Mouse (Mus musculus) forebrain, embryonic 15.5 days (tissue): Measurements from ENCODE around the gene Ston1. TPM values are rescaled to one million over a fixed set of nuclear protein-coding genes. Genes with fewer than 3 reads are reported as not detected.

Experiments
- ATAC-seq: fragments of 200-750 bp; cut with Nextera tagmentation; replicated peaks from 2 replicates; pipeline ENCODE4 v1.8.0; 2017; ENCODE audit warnings: mild to moderate bottlenecking, moderate TSS enrichment, moderate library complexity
- H3K27ac ChIP-seq: fragments of 300-500 bp; sonication (generic); replicated peaks from 2 replicates; pipeline ENCODE4 v1.5.1; 2015; ENCODE audit warnings: mild to moderate bottlenecking, inconsistent platforms
- H3K27me3 ChIP-seq: fragments of 300-500 bp; sonication (generic); 2 replicates; pipeline ENCODE4 v1.6.1; 2015; ENCODE audit warnings: inconsistent platforms
- H3K36me3 ChIP-seq: fragments of 300-500 bp; sonication (generic); 2 replicates; pipeline ENCODE4 v1.6.1; 2015; ENCODE audit warnings: mild to moderate bottlenecking, inconsistent platforms
- H3K4me1 ChIP-seq: fragments of 300-500 bp; sonication (generic); 2 replicates; pipeline ENCODE4 v1.6.1; 2015; ENCODE audit warnings: inconsistent platforms
- H3K4me2 ChIP-seq: fragments of 300-500 bp; sonication (generic); replicated peaks from 2 replicates; pipeline ENCODE4 v1.6.1; 2015; ENCODE audit warnings: mild to moderate bottlenecking, inconsistent platforms
- H3K4me3 ChIP-seq: fragments of 300-500 bp; sonication (generic); 2 replicates; pipeline ENCODE4 v1.5.1; 2015; ENCODE audit warnings: mild to moderate bottlenecking, inconsistent platforms
- H3K9ac ChIP-seq: fragments of 300-500 bp; sonication (generic); replicated peaks from 2 replicates; pipeline ENCODE4 v1.6.1; 2015; ENCODE audit warnings: mild to moderate bottlenecking, inconsistent platforms
- H3K9me3 ChIP-seq: fragments of 300-500 bp; sonication (generic); 2 replicates; pipeline ENCODE4 v1.6.1; 2016; ENCODE audit warnings: inconsistent platforms
- WGBS: fragments of 180-500 bp; shearing (Covaris S2); methylation state at CpG from one replicate; pipeline ENCODE4 v1.1.7; 2015; ENCODE audit warnings: mixed read lengths; 5-methylcytosine and 5-hydroxymethylcytosine counted together
- polyA plus RNA-seq: library from polyadenylated mRNA; unstranded; fragments of >200 nt; fragmentation: Nextera tagmentation; extraction: Ambion mirVana; gene quantifications from 2 replicates; pipeline ENCODE4 v1.2.1, GENCODE M21; 2015

The Ston1 gene
- polyA plus RNA-seq, 1 experiment from 2014 or later: 1.9 TPM

- Histone ChIP-seq H3K9ac (no peak overlapping the region), H3K4me1 (peaks cover 16% of the 10 kb centered on the region), H3K4me3 (no peak overlapping the region), H3K9me3 (no peaks in the 10 kb centered on the region), H3K27ac (no peak overlapping the region), H3K4me2 (no peak overlapping the region), H3K27me3 (no peaks in the 10 kb centered on the region), H3K36me3 (no peaks in the 10 kb centered on the region)
- 73% methylated on average over 4 of the region's 4 CpGs for WGBS
- ATAC-seq: no peak
These were observed 1.4 kb upstream of the Ston1 start for GRCm38 (mm10) chr17:88596068-88596467.

GRCm38 (mm10) chr17:88596544-88597221, 801 bp upstream of the Ston1 start:
- Histone ChIP-seq H3K27me3 (no peaks in the 10 kb centered on the region), H3K4me1 (peaks cover 16% of the 10 kb centered on the region), H3K9ac (peak overlapping the region; percentile 59), H3K27ac (peak overlapping the region; percentile 74), H3K36me3 (no peaks in the 10 kb centered on the region), H3K4me3 (peak overlapping the region; percentile 58), H3K4me2 (peak overlapping the region; percentile 89), H3K9me3 (no peaks in the 10 kb centered on the region)
- WGBS: 29% methylated on average over 16 of the region's 16 CpGs
- peak; percentile 88; the same call in 1 of the 2 replicates for ATAC-seq

- no peaks in the 10 kb centered on the region for H3K36me3 ChIP-seq
- no peaks in the 10 kb centered on the region for H3K9me3 ChIP-seq
- no peaks in the 10 kb centered on the region for H3K27me3 ChIP-seq
- ATAC-seq: no peak
- peaks cover 16% of the 10 kb centered on the region for H3K4me1 ChIP-seq
- no peak overlapping the region; the same call in 1 of the 2 replicates for H3K27ac ChIP-seq
- peak overlapping the region; percentile 59 for H3K9ac ChIP-seq
- 10% methylated on average over 5 of the region's 5 CpGs for WGBS
- H3K4me3 ChIP-seq: peak overlapping the region; percentile 58
- H3K4me2 ChIP-seq: peak overlapping the region; percentile 89
These were observed 554 bp downstream of the Ston1 start for GRCm38 (mm10) chr17:88598056-88598420.

- Histone ChIP-seq H3K4me3 (peak overlapping the region; percentile 8; the same call in 1 of the 2 replicates), H3K4me2 (peak overlapping the region; percentile 89), H3K36me3 (no peaks in the 10 kb centered on the region), H3K27me3 (no peaks in the 10 kb centered on the region), H3K4me1 (peaks cover 16% of the 10 kb centered on the region), H3K27ac (0 out of 2 replicates have a peak overlapping the region, but pooled peaks have one; percentile 38), H3K9ac (peak overlapping the region; percentile 2; the same call in 1 of the 2 replicates), H3K9me3 (no peaks in the 10 kb centered on the region)
- WGBS: 16% methylated on average over 14 of the region's 14 CpGs
- peak; percentile 14; the same call in 1 of the 2 replicates for ATAC-seq
These were observed 1.3 kb downstream of the Ston1 start for GRCm38 (mm10) chr17:88598570-88599368.

- Histone ChIP-seq H3K4me1 (peaks cover 16% of the 10 kb centered on the region), H3K36me3 (no peaks in the 10 kb centered on the region), H3K4me3 (no peak overlapping the region), H3K27me3 (no peaks in the 10 kb centered on the region), H3K9ac (no peak overlapping the region), H3K4me2 (no peak overlapping the region), H3K27ac (no peak overlapping the region), H3K9me3 (no peaks in the 10 kb centered on the region)
- WGBS: 89% methylated on average over 8 of the region's 8 CpGs
- ATAC-seq: no peak
These were observed 3.1 kb downstream of the Ston1 start for GRCm38 (mm10) chr17:88600492-88601026.

GRCm38 (mm10) chr17:88603943-88604342, 6.5 kb downstream of the Ston1 start:
- Histone ChIP-seq H3K9ac (no peak overlapping the region), H3K36me3 (no peaks in the 10 kb centered on the region), H3K9me3 (no peaks in the 10 kb centered on the region), H3K27me3 (no peaks in the 10 kb centered on the region), H3K4me3 (no peak overlapping the region), H3K27ac (no peak overlapping the region), H3K4me2 (no peak overlapping the region), H3K4me1 (peaks cover 2% of the 10 kb centered on the region; the same call in 1 of the 2 replicates)
- WGBS: 93% methylated on average over 11 of the region's 11 CpGs
- ATAC-seq: no peak

GRCm38 (mm10) chr17:88606056-88606455, 8.6 kb downstream of the Ston1 start:
- Histone ChIP-seq H3K9me3 (no peaks in the 10 kb centered on the region), H3K4me3 (no peak overlapping the region), H3K4me1 (no peaks in the 10 kb centered on the region), H3K36me3 (no peaks in the 10 kb centered on the region), H3K4me2 (no peak overlapping the region), H3K27me3 (no peaks in the 10 kb centered on the region), H3K9ac (no peak overlapping the region), H3K27ac (no peak overlapping the region)
- 76% methylated on average over 2 of the region's 2 CpGs for WGBS
- no peak for ATAC-seq

- no peaks in the 10 kb centered on the region for H3K36me3 ChIP-seq
- H3K27me3 ChIP-seq: no peaks in the 10 kb centered on the region
- no peak for ATAC-seq
- H3K9ac ChIP-seq: no peak overlapping the region
- no peaks in the 10 kb centered on the region for H3K4me1 ChIP-seq
- H3K27ac ChIP-seq: no peak overlapping the region
- no peak overlapping the region for H3K4me3 ChIP-seq
- H3K4me2 ChIP-seq: no peak overlapping the region
- 86% methylated on average over 15 of the region's 15 CpGs for WGBS
- H3K9me3 ChIP-seq: no peaks in the 10 kb centered on the region
These were observed 11.9 kb downstream of the Ston1 start for GRCm38 (mm10) chr17:88609361-88609760.

- no peak overlapping the region for H3K4me2 ChIP-seq
These were observed 13.6 kb downstream of the Ston1 start for GRCm38 (mm10) chr17:88611057-88611456.

GRCm38 (mm10) chr17:88613172-88613571, 15.7 kb downstream of the Ston1 start:
- no peaks in the 10 kb centered on the region for H3K9me3 ChIP-seq
- H3K27me3 ChIP-seq: no peaks in the 10 kb centered on the region
- H3K36me3 ChIP-seq: no peaks in the 10 kb centered on the region
- no peak overlapping the region for H3K27ac ChIP-seq
- no peaks in the 10 kb centered on the region for H3K4me1 ChIP-seq
- WGBS: 71% methylated on average over 6 of the region's 6 CpGs
- no peak overlapping the region for H3K4me3 ChIP-seq
- no peak for ATAC-seq
- no peak overlapping the region for H3K4me2 ChIP-seq
- H3K9ac ChIP-seq: no peak overlapping the region

More at GRCm38 (mm10) chr17:88611057-88611456, 13.6 kb downstream of the Ston1 start:
- H3K9me3 ChIP-seq: no peaks in the 10 kb centered on the region
- no peak overlapping the region for H3K27ac ChIP-seq
- no peaks in the 10 kb centered on the region for H3K4me1 ChIP-seq
- no peaks in the 10 kb centered on the region for H3K36me3 ChIP-seq
- H3K27me3 ChIP-seq: no peaks in the 10 kb centered on the region
- H3K4me3 ChIP-seq: no peak overlapping the region
- ATAC-seq: no peak
- H3K9ac ChIP-seq: no peak overlapping the region
- 89% methylated on average over 2 of the region's 2 CpGs for WGBS

- H3K9ac ChIP-seq: no peak overlapping the region
- ATAC-seq: no peak
- H3K27me3 ChIP-seq: no peaks in the 10 kb centered on the region
- no peaks in the 10 kb centered on the region for H3K36me3 ChIP-seq
- WGBS: 87% methylated on average over 3 of the region's 3 CpGs
- no peak overlapping the region for H3K27ac ChIP-seq
- H3K4me3 ChIP-seq: no peak overlapping the region
- H3K4me2 ChIP-seq: no peak overlapping the region
- H3K4me1 ChIP-seq: no peaks in the 10 kb centered on the region
- H3K9me3 ChIP-seq: no peaks in the 10 kb centered on the region
These were observed 16.2 kb downstream of the Ston1 start for GRCm38 (mm10) chr17:88613721-88614120.

- no peak for ATAC-seq
- Histone ChIP-seq H3K27me3 (no peaks in the 10 kb centered on the region), H3K36me3 (no peaks in the 10 kb centered on the region), H3K9ac (no peak overlapping the region), H3K4me2 (no peak overlapping the region), H3K4me3 (no peak overlapping the region), H3K9me3 (no peaks in the 10 kb centered on the region), H3K4me1 (no peaks in the 10 kb centered on the region), H3K27ac (no peak overlapping the region)
- 59% methylated on average over 3 of the region's 3 CpGs for WGBS
These were observed 16.8 kb downstream of the Ston1 start for GRCm38 (mm10) chr17:88614234-88614633.
